Mouse (Mus musculus) limb, embryonic 15.5 days (tissue): ENCODE measurements at regions not wholly inside any gene's neighbourhood (a gene's known extent, or its start where the extent isn't known, plus 50 kb on each side); places are given as distances from the start of the nearest gene placed in this dataset.

Experiments used
- ATAC-seq: fragments of 200-750 bp; cut with Nextera tagmentation; 2 replicates; pipeline ENCODE4 v1.8.0; 2017; ENCODE audit warnings: low read depth, moderate TSS enrichment; ENCODE audit not compliant: insufficient number of reproducible peaks, low FRiP score, low TSS enrichment
- H3K27ac ChIP-seq: fragments of 300-500 bp; sonication (generic); 2 replicates; pipeline ENCODE4 v1.5.1; 2015; ENCODE audit warnings: moderate library complexity, mild to moderate bottlenecking, inconsistent platforms
- H3K27me3 ChIP-seq: fragments of 300-500 bp; sonication (generic); 2 replicates; pipeline ENCODE4 v1.6.1; 2015; ENCODE audit warnings: inconsistent platforms
- H3K36me3 ChIP-seq: fragments of 300-500 bp; sonication (generic); 2 replicates; pipeline ENCODE4 v1.6.1; 2015; ENCODE audit warnings: inconsistent platforms
- H3K4me1 ChIP-seq: fragments of 300-500 bp; sonication (generic); 2 replicates; pipeline ENCODE4 v1.6.1; 2015; ENCODE audit warnings: inconsistent platforms
- H3K4me2 ChIP-seq: fragments of 300-500 bp; sonication (generic); 2 replicates; pipeline ENCODE4 v1.6.1; 2015; ENCODE audit warnings: mild to moderate bottlenecking, inconsistent platforms
- H3K4me3 ChIP-seq: fragments of 300-500 bp; sonication (generic); 2 replicates; pipeline ENCODE4 v1.5.1; 2015; ENCODE audit warnings: mild to moderate bottlenecking, inconsistent platforms
- H3K9ac ChIP-seq: fragments of 300-500 bp; sonication (generic); 2 replicates; pipeline ENCODE4 v1.6.1; 2015; ENCODE audit warnings: inconsistent platforms
- H3K9me3 ChIP-seq: fragments of 300-500 bp; sonication (generic); 2 replicates; pipeline ENCODE4 v1.6.1; 2016; ENCODE audit warnings: inconsistent platforms
- WGBS: fragments of 180-500 bp; shearing (Covaris S2); methylation state at CpG from one replicate; pipeline ENCODE4 v1.1.7; 2015; 5-methylcytosine and 5-hydroxymethylcytosine counted together

GRCm38 (mm10) chr17:80891656-80892055, 52.8 kb upstream of the Tmem178 start:
- Histone ChIP-seq H3K4me3 (no peak overlapping the region), H3K27me3 (no peaks in the 10 kb centered on the region), H3K4me1 (peaks cover 21% of the 10 kb centered on the region), H3K9me3 (no peaks in the 10 kb centered on the region), H3K27ac (no peak overlapping the region), H3K36me3 (no peaks in the 10 kb centered on the region), H3K4me2 (no peak overlapping the region), H3K9ac (no peak overlapping the region)
- ATAC-seq = no peak
- WGBS = 50% methylated on average over 5 of the region's 5 CpGs

DNA sequence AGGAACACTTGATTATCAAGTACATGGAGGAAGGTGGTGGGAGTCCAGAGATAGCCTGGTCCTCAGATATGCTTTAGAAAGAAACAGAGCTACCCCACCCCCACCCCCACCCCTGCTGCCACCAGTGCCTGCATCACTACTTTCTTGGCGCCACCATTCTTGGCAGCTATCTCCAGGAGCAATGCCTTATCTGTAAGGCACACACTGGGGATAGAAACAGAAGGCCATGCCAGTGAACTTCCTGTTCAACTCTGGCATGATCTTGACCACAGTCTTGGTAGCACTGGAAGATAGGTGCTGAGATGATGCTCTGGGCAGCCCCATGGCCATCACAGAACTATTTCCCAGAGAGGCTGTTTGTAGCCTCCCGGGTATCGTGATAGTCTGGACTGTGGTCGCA, 55.3 kb upstream of the Tmem178 start:
- Histone ChIP-seq H3K9me3 (no peaks in the 10 kb centered on the region), H3K27me3 (no peaks in the 10 kb centered on the region), H3K9ac (no peak overlapping the region), H3K4me3 (no peak overlapping the region), H3K36me3 (no peaks in the 10 kb centered on the region), H3K4me2 (no peak overlapping the region), H3K27ac (no peak overlapping the region), H3K4me1 (peaks cover 35% of the 10 kb centered on the region)
- no peak for ATAC-seq
- 94% methylated on average over 4 of the region's 4 CpGs for WGBS

- 4% methylated on average over 8 of the region's 8 CpGs for WGBS
Measured at GRCm38 (mm10) chr17:80887749-80888119, 56.7 kb upstream of the Tmem178 start.

DNA sequence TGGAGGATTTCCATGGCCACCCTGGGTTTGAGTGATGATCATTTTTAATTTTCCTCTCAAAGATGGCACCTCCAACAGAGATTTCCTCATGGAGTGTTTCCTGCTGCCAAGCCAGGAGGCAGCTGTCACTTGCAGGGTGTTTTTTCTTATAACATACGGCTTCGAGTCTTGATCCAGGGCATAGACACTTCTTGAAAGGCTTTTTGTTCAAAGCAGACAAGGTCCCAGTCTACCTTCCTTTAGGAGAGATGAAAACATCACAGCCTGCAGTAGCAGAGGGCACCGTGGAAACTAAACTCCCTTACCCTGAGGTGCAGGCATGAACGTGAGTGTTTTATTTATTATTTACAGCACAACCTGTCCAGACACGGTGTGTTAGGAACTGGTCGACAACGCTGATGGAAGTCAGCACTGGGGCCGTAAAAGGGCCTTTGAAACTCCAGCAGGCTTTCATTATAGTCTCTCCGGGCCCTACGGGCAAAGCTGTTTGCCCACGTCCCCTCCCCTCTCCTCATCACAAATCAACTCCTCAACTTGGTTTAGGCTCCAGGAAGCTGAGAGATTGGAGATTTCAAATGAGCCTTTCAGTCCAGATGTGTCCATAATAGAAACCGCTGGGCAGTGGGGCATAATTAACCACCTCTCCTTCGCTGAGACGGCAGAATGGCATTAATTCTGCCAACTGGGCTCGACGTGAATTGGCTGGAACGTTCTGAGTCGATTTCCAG, 57.2 kb upstream of the Tmem178 start:
- Histone ChIP-seq H3K9ac (no peak overlapping the region), H3K9me3 (no peaks in the 10 kb centered on the region), H3K27me3 (no peaks in the 10 kb centered on the region), H3K36me3 (no peaks in the 10 kb centered on the region), H3K4me3 (peak overlapping the region; percentile 1; the same call in 1 of the 2 replicates), H3K4me1 (peaks cover 35% of the 10 kb centered on the region), H3K4me2 (peak overlapping the region; percentile 38), H3K27ac (peak overlapping the region; percentile 73)
- peak; percentile 56; the same call in 1 of the 2 replicates for ATAC-seq
- 7% methylated on average over 18 of the region's 18 CpGs for WGBS

More at GRCm38 (mm10) chr17:80887749-80888119, 56.7 kb upstream of the Tmem178 start:
- Histone ChIP-seq H3K27me3 (no peaks in the 10 kb centered on the region), H3K9me3 (no peaks in the 10 kb centered on the region), H3K36me3 (no peaks in the 10 kb centered on the region), H3K27ac (peak overlapping the region; percentile 73), H3K9ac (no peak overlapping the region), H3K4me1 (peaks cover 35% of the 10 kb centered on the region), H3K4me3 (0 out of 2 replicates have a peak overlapping the region, but pooled peaks have one; percentile 1), H3K4me2 (peak overlapping the region; percentile 38)
- ATAC-seq = peak; percentile 20; the same call in 1 of the 2 replicates

DNA sequence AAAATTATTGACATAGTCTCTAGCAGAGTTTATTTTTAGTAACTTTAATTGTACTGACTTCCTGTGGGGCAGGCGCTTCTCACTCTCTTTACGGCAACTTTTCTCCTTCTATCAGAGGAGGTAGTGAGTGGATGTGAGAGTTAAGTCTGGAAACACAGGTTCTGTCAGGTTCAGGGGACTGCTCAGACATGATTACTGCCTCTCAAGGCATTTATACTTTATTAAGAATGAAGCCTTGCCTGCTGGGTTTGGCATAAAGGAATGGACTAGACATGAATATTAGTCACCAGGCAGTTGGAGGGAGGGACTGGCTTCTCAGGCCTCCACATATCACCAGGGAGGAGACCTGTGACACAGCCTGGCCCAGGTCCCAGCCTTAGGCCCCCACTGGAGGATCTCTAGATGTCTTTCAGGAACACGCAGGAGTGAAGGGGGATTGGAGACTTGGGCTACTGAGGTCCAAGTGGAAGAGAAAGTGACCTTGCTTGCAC, 58.2 kb upstream of the Tmem178 start:
- H3K27me3 ChIP-seq = no peaks in the 10 kb centered on the region
- ATAC-seq = no peak
- H3K27ac ChIP-seq = peak overlapping the region; percentile 79
- no peak overlapping the region for H3K4me3 ChIP-seq
- no peaks in the 10 kb centered on the region for H3K36me3 ChIP-seq
- H3K9me3 ChIP-seq = no peaks in the 10 kb centered on the region
- H3K4me2 ChIP-seq = no peak overlapping the region
- 40% methylated on average over 3 of the region's 3 CpGs for WGBS
- no peak overlapping the region for H3K9ac ChIP-seq
- H3K4me1 ChIP-seq = peaks cover 30% of the 10 kb centered on the region

DNA sequence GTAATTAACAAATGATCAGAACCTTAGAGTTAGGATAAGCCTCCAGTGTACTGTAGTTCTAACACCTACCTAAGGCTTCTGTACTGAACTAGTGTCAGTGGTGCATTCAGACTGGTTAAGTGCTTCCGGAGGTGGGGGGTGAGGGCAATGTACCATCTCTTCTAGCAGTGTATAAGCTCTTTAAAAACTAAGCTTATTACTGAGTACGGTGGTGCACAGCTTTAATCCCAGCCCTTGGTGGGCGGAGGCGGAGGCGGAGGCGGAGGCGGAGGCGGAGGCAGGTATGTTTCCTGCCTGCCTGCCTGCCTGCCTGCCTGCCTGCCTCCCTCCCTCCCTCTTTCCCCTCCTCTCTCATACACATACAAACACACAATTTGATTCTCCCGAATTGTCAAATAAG, 58.7 kb upstream of the Tmem178 start:
- Histone ChIP-seq H3K4me1 (peaks cover 33% of the 10 kb centered on the region), H3K9ac (no peak overlapping the region), H3K9me3 (no peaks in the 10 kb centered on the region), H3K27me3 (no peaks in the 10 kb centered on the region), H3K27ac (peak overlapping the region; percentile 79), H3K36me3 (no peaks in the 10 kb centered on the region), H3K4me3 (no peak overlapping the region), H3K4me2 (no peak overlapping the region)
- WGBS = 73% methylated on average over 9 of the region's 9 CpGs
- ATAC-seq = no peak

DNA sequence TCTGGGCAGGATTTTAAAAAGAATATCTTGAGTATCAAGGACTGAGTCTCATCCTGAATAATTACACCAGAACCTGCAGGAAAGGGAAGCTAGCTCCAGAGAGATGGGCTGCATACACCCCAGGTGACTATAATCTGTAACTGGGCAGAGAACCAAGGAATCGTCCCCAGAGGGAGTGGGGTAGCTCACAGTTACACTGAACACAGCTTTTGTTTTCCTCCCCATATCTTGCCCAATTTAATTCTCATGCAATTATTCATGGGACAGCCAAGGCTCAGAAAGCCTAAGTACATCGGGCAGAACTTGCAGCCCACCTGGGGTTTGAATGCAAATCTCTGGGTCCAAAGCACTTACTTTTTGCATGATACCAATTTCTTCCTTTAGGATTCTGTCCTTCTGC, 59.5 kb upstream of the Tmem178 start:
- Histone ChIP-seq H3K27ac (no peak overlapping the region), H3K4me1 (peaks cover 34% of the 10 kb centered on the region), H3K27me3 (no peaks in the 10 kb centered on the region), H3K9ac (no peak overlapping the region), H3K4me2 (no peak overlapping the region), H3K9me3 (no peaks in the 10 kb centered on the region), H3K36me3 (no peaks in the 10 kb centered on the region), H3K4me3 (no peak overlapping the region)
- no peak for ATAC-seq
- WGBS = 55% methylated on average over 2 of the region's 2 CpGs

- WGBS = 82% methylated on average over 3 of the region's 3 CpGs
- Histone ChIP-seq H3K4me1 (peaks cover 25% of the 10 kb centered on the region), H3K4me3 (no peak overlapping the region), H3K9me3 (no peaks in the 10 kb centered on the region), H3K27ac (no peak overlapping the region), H3K4me2 (no peak overlapping the region), H3K27me3 (no peaks in the 10 kb centered on the region), H3K9ac (no peak overlapping the region), H3K36me3 (no peaks in the 10 kb centered on the region)
- ATAC-seq = no peak
Measured at GRCm38 (mm10) chr17:80882476-80882875, 62.0 kb upstream of the Tmem178 start.

- Histone ChIP-seq H3K9ac (no peak overlapping the region), H3K27ac (no peak overlapping the region), H3K4me1 (peaks cover 6% of the 10 kb centered on the region; the same call in 1 of the 2 replicates), H3K9me3 (no peaks in the 10 kb centered on the region), H3K4me3 (no peak overlapping the region), H3K36me3 (no peaks in the 10 kb centered on the region), H3K4me2 (no peak overlapping the region), H3K27me3 (no peaks in the 10 kb centered on the region)
- 59% methylated on average over 4 of the region's 4 CpGs for WGBS
- ATAC-seq = no peak
Measured at GRCm38 (mm10) chr17:80880325-80880724, 64.1 kb upstream of the Tmem178 start.

GRCm38 (mm10) chr17:80875352-80876044, 68.9 kb upstream of the Tmem178 start:
- no peak for ATAC-seq
- Histone ChIP-seq H3K36me3 (no peaks in the 10 kb centered on the region), H3K27me3 (no peaks in the 10 kb centered on the region), H3K27ac (no peak overlapping the region), H3K4me3 (no peak overlapping the region), H3K4me2 (no peak overlapping the region), H3K4me1 (no peaks in the 10 kb centered on the region), H3K9me3 (no peaks in the 10 kb centered on the region), H3K9ac (no peak overlapping the region)
- 40% methylated on average over 7 of the region's 7 CpGs for WGBS

- Histone ChIP-seq H3K4me2 (no peak overlapping the region), H3K27ac (no peak overlapping the region), H3K36me3 (no peaks in the 10 kb centered on the region), H3K9me3 (no peaks in the 10 kb centered on the region), H3K4me3 (no peak overlapping the region), H3K4me1 (no peaks in the 10 kb centered on the region), H3K9ac (no peak overlapping the region), H3K27me3 (no peaks in the 10 kb centered on the region)
- ATAC-seq = no peak
- 74% methylated on average over 4 of the region's 4 CpGs for WGBS
Measured at GRCm38 (mm10) chr17:80870965-80871364, 73.5 kb upstream of the Tmem178 start.

- no peaks in the 10 kb centered on the region for H3K4me1 ChIP-seq
- H3K4me3 ChIP-seq = no peak overlapping the region
- no peak overlapping the region for H3K9ac ChIP-seq
- no peaks in the 10 kb centered on the region for H3K36me3 ChIP-seq
- H3K27me3 ChIP-seq = no peaks in the 10 kb centered on the region
- H3K9me3 ChIP-seq = no peaks in the 10 kb centered on the region
- 76% methylated on average over 8 of the region's 8 CpGs for WGBS
- ATAC-seq = no peak
- no peak overlapping the region for H3K4me2 ChIP-seq
- no peak overlapping the region for H3K27ac ChIP-seq
Measured at GRCm38 (mm10) chr17:80862338-80862737, 82.1 kb upstream of the Tmem178 start.
